Mouse (Mus musculus): ENCODE data around the gene 9330161L09Rik.

GRCm38 (mm10) chr12:103434861-103435260 is 27.2 kb upstream of the 9330161L09Rik start:
- no peak for TF ChIP-seq CTCF (IDR thresholded peaks at IDR 0.05; ENCODE audit: low read depth, low read length)
- no peak for TF ChIP-seq POLR2A (IDR thresholded peaks at IDR 0.05; ENCODE audit: borderline replicate concordance, low read depth, low read length)

Measured in bone marrow macrophage, adult 2 months (primary cell).